Mouse (Mus musculus): ENCODE results near the gene Olfr1198. TPM values are rescaled to one million over a fixed set of nuclear protein-coding genes. Genes with fewer than 3 reads are reported as not detected.

The Olfr1198 gene
- not detected in 2 replicates for polyA plus RNA-seq (2011; ENCODE audit: insufficient read length, low read depth, missing spikeins)

- no peak within 1 kb of the TSS for H3K27ac ChIP-seq (ENCODE audit: insufficient read depth, low read length)
- TF ChIP-seq POLR2A (IDR thresholded peaks at IDR 0.05; ENCODE audit: low read depth, low read length), result no peak
- no peak for TF ChIP-seq CTCF (IDR thresholded peaks at IDR 0.05; ENCODE audit: borderline replicate concordance, insufficient read depth, low read length)
- no peaks in the 10 kb centered on the region for H3K4me1 ChIP-seq (ENCODE audit: control insufficient read depth, insufficient read depth, low read length)
- no peak within 1 kb of the TSS for H3K4me3 ChIP-seq (ENCODE audit: insufficient read depth, low read length)
Observed at GRCm38 (mm10) chr2:88751270-88751669, at the start of gene Olfr1198. Olfr1198 (minus strand) TSS chr2:88751370.

DNA sequence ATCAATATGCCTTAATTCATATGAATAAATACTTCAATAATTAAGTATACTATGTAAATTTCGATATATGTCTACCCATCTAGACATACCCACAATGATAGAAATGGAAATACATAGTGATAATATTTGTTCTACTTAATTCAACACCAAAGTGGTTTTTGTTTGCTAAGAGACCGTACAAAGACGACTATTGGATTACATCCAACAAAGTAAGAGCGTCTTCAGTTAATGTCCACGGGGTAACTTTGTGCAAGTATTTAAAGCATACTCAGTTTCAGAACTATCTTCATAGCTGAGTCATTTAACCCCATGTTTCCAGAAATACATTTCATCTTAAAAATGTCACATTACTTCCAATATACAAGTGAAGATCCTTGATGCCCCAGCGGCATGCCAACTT is 41.6 kb upstream of the Olfr1198 start, which contains the start of gene Olfr1201:
Olfr1201 (plus strand) TSS at position 301 of the 400 bp plus-strand sequence.
- Histone ChIP-seq H3K4me3 (ENCODE audit: insufficient read depth, low read length) (no peak within 1 kb of the TSS), H3K27ac (ENCODE audit: insufficient read depth, low read length) (no peak within 1 kb of the TSS), H3K4me1 (ENCODE audit: control insufficient read depth, insufficient read depth, low read length) (no peaks in the 10 kb centered on the region)
- TF ChIP-seq CTCF (IDR thresholded peaks at IDR 0.05; ENCODE audit: borderline replicate concordance, insufficient read depth, low read length) (no peak), POLR2A (IDR thresholded peaks at IDR 0.05; ENCODE audit: low read depth, low read length) (no peak)

DNA sequence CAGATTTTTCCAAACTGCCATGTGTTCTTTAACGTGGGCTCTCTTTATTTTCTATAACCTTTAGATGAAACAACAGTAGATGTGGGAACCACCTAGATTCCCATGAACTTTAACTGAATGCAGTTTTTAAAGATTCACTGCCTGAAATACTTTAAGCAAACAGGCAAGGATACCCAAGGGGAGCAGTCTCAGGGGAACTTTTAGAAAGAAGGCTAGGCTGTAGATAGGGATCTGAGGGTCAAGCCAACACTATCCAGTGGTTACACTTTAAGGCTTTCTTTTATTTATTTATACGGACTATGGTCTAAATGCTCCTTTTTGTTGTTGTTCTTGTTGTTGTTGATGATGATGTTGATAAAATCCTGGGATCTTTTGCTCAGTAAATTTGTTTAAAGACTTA is 19.2 kb upstream of the Olfr1198 start, which contains the start of gene Olfr1200:
Olfr1200 (minus strand) TSS at position 101 of the 400 bp plus-strand sequence.
- Histone ChIP-seq H3K4me3 (ENCODE audit: insufficient read depth, low read length) (no peak within 1 kb of the TSS), H3K4me1 (ENCODE audit: control insufficient read depth, insufficient read depth, low read length) (no peaks in the 10 kb centered on the region), H3K27ac (ENCODE audit: insufficient read depth, low read length) (no peak within 1 kb of the TSS)
- TF ChIP-seq CTCF (IDR thresholded peaks at IDR 0.05; ENCODE audit: borderline replicate concordance, insufficient read depth, low read length) (no peak), POLR2A (IDR thresholded peaks at IDR 0.05; ENCODE audit: low read depth, low read length) (no peak)

DNA sequence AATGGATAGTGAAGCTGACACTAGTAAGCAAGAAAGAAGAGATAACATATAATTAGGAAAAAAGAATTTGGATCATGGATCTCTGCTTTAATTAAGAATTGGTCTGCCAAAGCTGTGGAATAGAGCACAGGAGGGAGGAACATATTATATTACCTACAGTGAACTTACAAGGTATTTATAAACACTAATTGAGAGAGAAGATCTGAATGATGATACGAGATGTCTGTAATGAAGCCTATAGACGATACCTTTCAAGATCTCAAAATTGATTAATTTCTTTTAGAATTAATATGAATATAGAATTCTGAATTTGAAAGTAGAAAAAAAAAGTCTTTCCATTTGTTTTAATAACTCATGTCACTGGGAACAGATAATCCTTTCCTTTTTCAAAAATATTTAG is 9.2 kb upstream of the Olfr1198 start, which contains the start of gene Olfr1199:
Olfr1199 (minus strand) TSS at position 101 of the 400 bp plus-strand sequence.
- no peaks in the 10 kb centered on the region for H3K4me1 ChIP-seq (ENCODE audit: control insufficient read depth, insufficient read depth, low read length)
- H3K4me3 ChIP-seq (ENCODE audit: insufficient read depth, low read length), result no peak within 1 kb of the TSS
- TF ChIP-seq CTCF (IDR thresholded peaks at IDR 0.05; ENCODE audit: borderline replicate concordance, insufficient read depth, low read length), result no peak
- TF ChIP-seq POLR2A (IDR thresholded peaks at IDR 0.05; ENCODE audit: low read depth, low read length), result no peak
- H3K27ac ChIP-seq (ENCODE audit: insufficient read depth, low read length), result no peak within 1 kb of the TSS

DNA sequence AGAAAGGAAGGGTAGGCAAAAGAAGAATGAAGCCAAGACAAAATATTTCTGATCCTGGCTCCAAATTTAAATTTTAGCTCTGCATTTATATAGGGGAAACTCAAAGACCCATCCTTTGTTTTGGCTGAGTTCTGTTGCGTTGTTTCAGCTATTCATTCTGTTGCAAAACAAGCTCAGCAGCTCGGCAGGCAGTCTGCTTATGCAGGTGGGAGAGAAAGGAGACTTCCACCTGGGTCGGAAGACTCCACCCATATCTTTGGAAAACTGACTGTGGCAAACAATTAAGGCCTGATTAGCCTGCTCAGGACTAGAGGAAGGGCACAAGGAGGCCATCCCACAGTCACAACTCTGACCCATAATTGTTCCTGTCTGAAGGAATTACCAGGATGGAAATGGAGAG is 7.8 kb downstream of the Olfr1198 start:
- TF ChIP-seq CTCF (IDR thresholded peaks at IDR 0.05; ENCODE audit: borderline replicate concordance, insufficient read depth, low read length) (no peak), POLR2A (IDR thresholded peaks at IDR 0.05; ENCODE audit: low read depth, low read length) (no peak)
- no peaks in the 10 kb centered on the region for H3K4me1 ChIP-seq (ENCODE audit: control insufficient read depth, insufficient read depth, low read length)

GRCm38 (mm10) chr2:88732266-88732665 is 18.9 kb downstream of the Olfr1198 start, which contains the start of gene Olfr1197:
Olfr1197 (minus strand) TSS chr2:88732366.
- H3K4me1 ChIP-seq (ENCODE audit: control insufficient read depth, insufficient read depth, low read length), result no peaks in the 10 kb centered on the region

More for the DNA sequence above, 7.8 kb downstream of the Olfr1198 start:
- Histone ChIP-seq H3K4me3 (ENCODE audit: insufficient read depth, low read length) (no peak overlapping the region), H3K27ac (ENCODE audit: insufficient read depth, low read length) (no peak overlapping the region)

DNA sequence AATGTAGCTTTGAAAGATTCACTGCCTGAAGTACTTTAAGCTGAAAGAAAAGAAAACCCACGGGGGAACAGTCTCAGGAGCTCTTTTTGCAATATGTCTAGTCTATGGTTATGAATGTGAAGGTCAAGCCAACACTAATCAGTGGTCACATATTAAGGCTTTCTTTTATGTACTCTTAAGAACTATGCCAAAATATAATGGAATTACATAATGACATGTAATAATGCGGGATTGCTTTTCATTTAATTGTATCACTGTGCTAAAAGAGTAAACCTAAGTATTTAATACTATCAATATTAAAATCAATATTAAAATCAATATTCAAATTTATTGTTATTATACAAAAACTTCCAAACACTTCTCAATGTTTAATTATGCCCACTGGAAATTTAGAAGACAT is 46.7 kb downstream of the Olfr1198 start, which contains the start of gene Olfr1196:
Olfr1196 (minus strand) TSS at position 101 of the 400 bp plus-strand sequence.
- H3K27ac ChIP-seq (ENCODE audit: insufficient read depth, low read length), result no peak within 1 kb of the TSS
- no peak for TF ChIP-seq CTCF (IDR thresholded peaks at IDR 0.05; ENCODE audit: borderline replicate concordance, insufficient read depth, low read length)
- TF ChIP-seq POLR2A (IDR thresholded peaks at IDR 0.05; ENCODE audit: low read depth, low read length), result no peak
- no peaks in the 10 kb centered on the region for H3K4me1 ChIP-seq (ENCODE audit: control insufficient read depth, insufficient read depth, low read length)
- H3K4me3 ChIP-seq (ENCODE audit: insufficient read depth, low read length), result no peak within 1 kb of the TSS

More at GRCm38 (mm10) chr2:88732266-88732665, 18.9 kb downstream of the Olfr1198 start, which contains the start of gene Olfr1197:
- H3K4me3 ChIP-seq (ENCODE audit: insufficient read depth, low read length), result no peak within 1 kb of the TSS
- H3K27ac ChIP-seq (ENCODE audit: insufficient read depth, low read length), result no peak within 1 kb of the TSS
- TF ChIP-seq POLR2A (IDR thresholded peaks at IDR 0.05; ENCODE audit: low read depth, low read length) (no peak), CTCF (IDR thresholded peaks at IDR 0.05; ENCODE audit: borderline replicate concordance, insufficient read depth, low read length) (no peak)

Other genes starting within 250 kb of the Olfr1198 start
- not detected in 2 replicates for gene Olfr1186, start 232.8 kb downstream of the Olfr1198 start, polyA plus RNA-seq (2011; ENCODE audit: insufficient read length, low read depth, missing spikeins)
- not detected in 2 replicates for gene Olfr1188, start 194.4 kb downstream of the Olfr1198 start, polyA plus RNA-seq (2011; ENCODE audit: insufficient read length, low read depth, missing spikeins)
- not detected in 2 replicates for gene Olfr1189, start 164.9 kb downstream of the Olfr1198 start, polyA plus RNA-seq (2011; ENCODE audit: insufficient read length, low read depth, missing spikeins)
- gene Olfr1191-ps1, start 110.8 kb downstream of the Olfr1198 start, polyA plus RNA-seq (2011; ENCODE audit: insufficient read length, low read depth, missing spikeins), result not detected in 2 replicates
- gene Olfr1192-ps1, start 102.9 kb downstream of the Olfr1198 start, polyA plus RNA-seq (2011; ENCODE audit: insufficient read length, low read depth, missing spikeins), result not detected in 2 replicates
- not detected in 2 replicates for gene Olfr1193, start 75.7 kb downstream of the Olfr1198 start, polyA plus RNA-seq (2011; ENCODE audit: insufficient read length, low read depth, missing spikeins)
- gene Olfr1195, start 62.2 kb downstream of the Olfr1198 start, polyA plus RNA-seq (2011; ENCODE audit: insufficient read length, low read depth, missing spikeins), result not detected in 2 replicates
- gene Olfr1196, start 46.8 kb downstream of the Olfr1198 start, polyA plus RNA-seq (2011; ENCODE audit: insufficient read length, low read depth, missing spikeins), result not detected in 2 replicates
- not detected in 2 replicates for gene Olfr1197, start 19.0 kb downstream of the Olfr1198 start, polyA plus RNA-seq (2011; ENCODE audit: insufficient read length, low read depth, missing spikeins)
- gene Olfr1199, start 9.1 kb upstream of the Olfr1198 start, polyA plus RNA-seq (2011; ENCODE audit: insufficient read length, low read depth, missing spikeins), result not detected in 2 replicates
- not detected in 2 replicates for gene Olfr1200, start 19.1 kb upstream of the Olfr1198 start, polyA plus RNA-seq (2011; ENCODE audit: insufficient read length, low read depth, missing spikeins)
- not detected in 2 replicates for gene Olfr1201, start 41.7 kb upstream of the Olfr1198 start, polyA plus RNA-seq (2011; ENCODE audit: insufficient read length, low read depth, missing spikeins)
- gene Olfr1202, start 63.1 kb upstream of the Olfr1198 start, polyA plus RNA-seq (2011; ENCODE audit: insufficient read length, low read depth, missing spikeins), result not detected in 2 replicates
- not detected in 2 replicates for gene Olfr1205, start 78.4 kb upstream of the Olfr1198 start, polyA plus RNA-seq (2011; ENCODE audit: insufficient read length, low read depth, missing spikeins)
- gene Olfr1204, start 97.9 kb upstream of the Olfr1198 start, polyA plus RNA-seq (2011; ENCODE audit: insufficient read length, low read depth, missing spikeins), result not detected in 2 replicates
- gene Olfr1206, start 111.9 kb upstream of the Olfr1198 start, polyA plus RNA-seq (2011; ENCODE audit: insufficient read length, low read depth, missing spikeins), result not detected in 2 replicates
- not detected in 2 replicates for gene Olfr1208, start 150.9 kb upstream of the Olfr1198 start, polyA plus RNA-seq (2011; ENCODE audit: insufficient read length, low read depth, missing spikeins)
- not detected in 2 replicates for gene Olfr1209, start 163.8 kb upstream of the Olfr1198 start, polyA plus RNA-seq (2011; ENCODE audit: insufficient read length, low read depth, missing spikeins)
- gene Olfr1211, start 186.7 kb upstream of the Olfr1198 start, polyA plus RNA-seq (2011; ENCODE audit: insufficient read length, low read depth, missing spikeins), result not detected in 2 replicates
- not detected in 2 replicates for gene Olfr1212, start 202.6 kb upstream of the Olfr1198 start, polyA plus RNA-seq (2011; ENCODE audit: insufficient read length, low read depth, missing spikeins)
- not detected in 2 replicates for gene Gm13762, start 228.9 kb upstream of the Olfr1198 start, polyA plus RNA-seq (2011; ENCODE audit: insufficient read length, low read depth, missing spikeins)
- not detected in 2 replicates for gene Olfr1214, start 241.3 kb upstream of the Olfr1198 start, polyA plus RNA-seq (2011; ENCODE audit: insufficient read length, low read depth, missing spikeins)